Mouse (Mus musculus) gastrocnemius, adult 18-20 months (tissue): ENCODE measurements at regions not wholly inside any gene's neighbourhood (a gene's known extent, or its start where the extent isn't known, plus 50 kb on each side); places are given as distances from the start of the nearest gene placed in this dataset.
A peak's percentile ranks its signal among the peaks of the same experiment; 100 is the strongest.

Experiments
- DNase-seq: peaks from one replicate; pipeline ENCODE4 v3.0.0; 2021; ENCODE audit warnings: low spot score

GRCm38 (mm10) chr16:86808644-86809324 is 545.2 kb upstream of the N6amt1 start:
- DNase-seq, result no peak

- no peak for DNase-seq
Measured at GRCm38 (mm10) chr16:86806374-86806773, 547.6 kb upstream of the N6amt1 start.

GRCm38 (mm10) chr16:86776086-86776485 is 577.9 kb upstream of the N6amt1 start:
- DNase-seq, result no peak

- no peak for DNase-seq
Measured at GRCm38 (mm10) chr16:86772586-86772985, 581.4 kb upstream of the N6amt1 start.

GRCm38 (mm10) chr16:86768912-86769311 is 585.1 kb upstream of the N6amt1 start:
- DNase-seq, result no peak

GRCm38 (mm10) chr16:86768355-86768754 is 585.6 kb upstream of the N6amt1 start:
- no peak for DNase-seq

- DNase-seq, result peak; percentile 5
Measured at GRCm38 (mm10) chr16:86765974-86766373, 588.0 kb upstream of the N6amt1 start.

- DNase-seq, result no peak
Measured at GRCm38 (mm10) chr16:86741236-86741635, 612.7 kb upstream of the N6amt1 start.

GRCm38 (mm10) chr16:86718982-86719771 is 634.8 kb upstream of the N6amt1 start:
- no peak for DNase-seq

GRCm38 (mm10) chr16:86718353-86718752 is 635.6 kb upstream of the N6amt1 start:
- DNase-seq, result no peak

- DNase-seq, result no peak
Measured at GRCm38 (mm10) chr16:86701700-86702099, 652.3 kb upstream of the N6amt1 start.

GRCm38 (mm10) chr16:86694497-86694896 is 659.5 kb upstream of the N6amt1 start:
- peak; percentile 55 for DNase-seq

GRCm38 (mm10) chr16:86659154-86659553 is 694.8 kb upstream of the N6amt1 start:
- no peak for DNase-seq

- DNase-seq, result no peak
Measured at GRCm38 (mm10) chr16:86647316-86647715, 706.7 kb upstream of the N6amt1 start.

GRCm38 (mm10) chr16:86646753-86647152 is 707.2 kb upstream of the N6amt1 start:
- DNase-seq, result no peak

- DNase-seq, result no peak
Measured at GRCm38 (mm10) chr16:86645436-86645835, 708.5 kb upstream of the N6amt1 start.

- peak; percentile 74 for DNase-seq
Measured at GRCm38 (mm10) chr16:86644912-86645312, 709.1 kb upstream of the N6amt1 start.

- DNase-seq, result no peak
Measured at GRCm38 (mm10) chr16:86604166-86604565, 702.5 kb upstream of the Adamts5 start.

GRCm38 (mm10) chr16:86594992-86595391 is 693.4 kb upstream of the Adamts5 start:
- no peak for DNase-seq

GRCm38 (mm10) chr16:86586044-86586443 is 684.4 kb upstream of the Adamts5 start:
- DNase-seq, result peak; percentile 39

GRCm38 (mm10) chr16:86578281-86578680 is 676.7 kb upstream of the Adamts5 start:
- no peak for DNase-seq

- DNase-seq, result no peak
Measured at GRCm38 (mm10) chr16:86547465-86548043, 645.9 kb upstream of the Adamts5 start.

GRCm38 (mm10) chr16:86546905-86547304 is 645.3 kb upstream of the Adamts5 start:
- DNase-seq, result no peak
